Mouse (Mus musculus) neural tube, embryonic 15.5 days (tissue): ENCODE data around the gene Ccdc89. TPM values are rescaled to one million over a fixed set of nuclear protein-coding genes. Genes with fewer than 3 reads are reported as not detected.

Experiments used
- ATAC-seq: fragments of 200-750 bp; cut with Nextera tagmentation; 2 replicates; pipeline ENCODE4 v1.8.0; 2017; ENCODE audit warnings: mild to moderate bottlenecking, moderate TSS enrichment, moderate library complexity; ENCODE audit not compliant: low FRiP score
- H3K27ac ChIP-seq: fragments of 300-500 bp; sonication (generic); replicated peaks from 2 replicates; pipeline ENCODE4 v1.5.1; 2015; ENCODE audit warnings: mild to moderate bottlenecking, inconsistent platforms
- H3K27me3 ChIP-seq: fragments of 300-500 bp; sonication (generic); replicated peaks from 2 replicates; pipeline ENCODE4 v1.6.1; 2015; ENCODE audit warnings: inconsistent platforms
- H3K36me3 ChIP-seq: fragments of 300-500 bp; sonication (generic); 2 replicates; pipeline ENCODE4 v1.6.1; 2015; ENCODE audit warnings: inconsistent platforms
- H3K4me1 ChIP-seq: fragments of 300-500 bp; sonication (generic); 2 replicates; pipeline ENCODE4 v1.6.1; 2015; ENCODE audit warnings: inconsistent platforms
- H3K4me2 ChIP-seq: fragments of 300-500 bp; sonication (generic); 2 replicates; pipeline ENCODE4 v1.6.1; 2015; ENCODE audit warnings: inconsistent platforms, mild to moderate bottlenecking, moderate library complexity
- H3K4me3 ChIP-seq: fragments of 300-500 bp; sonication (generic); replicated peaks from 2 replicates; pipeline ENCODE4 v1.5.1; 2015; ENCODE audit warnings: mild to moderate bottlenecking, inconsistent platforms
- H3K9ac ChIP-seq: fragments of 300-500 bp; sonication (generic); replicated peaks from 2 replicates; pipeline ENCODE4 v1.6.1; 2015; ENCODE audit warnings: mild to moderate bottlenecking, inconsistent platforms
- H3K9me3 ChIP-seq: fragments of 300-500 bp; sonication (generic); replicated peaks from 2 replicates; pipeline ENCODE4 v1.6.1; 2016; ENCODE audit warnings: inconsistent platforms
- WGBS: fragments of 180-500 bp; shearing (Covaris S2); methylation state at CpG from one replicate; pipeline ENCODE4 v1.1.7; 2015; ENCODE audit warnings: mixed read lengths; 5-methylcytosine and 5-hydroxymethylcytosine counted together
- polyA plus RNA-seq: library from polyadenylated mRNA; unstranded; fragments of >200 nt; fragmentation: Nextera tagmentation; extraction: Ambion mirVana; gene quantifications from 2 replicates; pipeline ENCODE4 v1.2.1, GENCODE M21; 2015

The Ccdc89 gene
- polyA plus RNA-seq, 1 experiment from 2014 or later = 1.3 TPM

- H3K4me2 ChIP-seq = peak within 1 kb of the TSS; percentile 81
- H3K4me3 ChIP-seq = peak within 1 kb of the TSS; percentile 80
- H3K9me3 ChIP-seq = no peaks in the 10 kb centered on the region
- under 1% methylated on average over 49 of the region's 54 CpGs for WGBS
- H3K27me3 ChIP-seq = no peaks in the 10 kb centered on the region
- peaks cover 10% of the 10 kb centered on the region for H3K4me1 ChIP-seq
- H3K27ac ChIP-seq = peak within 1 kb of the TSS; percentile 98
- H3K36me3 ChIP-seq = no peaks in the 10 kb centered on the region
- peak; percentile 97 for ATAC-seq
- peak within 1 kb of the TSS; percentile 92 for H3K9ac ChIP-seq
These were observed 16.2 kb downstream of the Ccdc89 start, which contains the start of gene Crebzf for GRCm38 (mm10) chr7:90442518-90443080. TSS of gene Crebzf (plus strand) at chr7:90442729.

GRCm38 (mm10) chr7:90443101-90444091, 17.0 kb downstream of the Ccdc89 start:
- WGBS = under 1% methylated on average over 123 of the region's 123 CpGs
- Histone ChIP-seq H3K9ac (peak overlapping the region; percentile 92), H3K27ac (peak overlapping the region; percentile 98), H3K4me2 (peak overlapping the region; percentile 81), H3K4me3 (peak overlapping the region; percentile 80), H3K4me1 (peaks cover 10% of the 10 kb centered on the region), H3K9me3 (no peaks in the 10 kb centered on the region), H3K36me3 (no peaks in the 10 kb centered on the region), H3K27me3 (no peaks in the 10 kb centered on the region)
- ATAC-seq = peak; percentile 84

GRCm38 (mm10) chr7:90444206-90444605, 17.8 kb downstream of the Ccdc89 start:
- Histone ChIP-seq H3K36me3 (peaks cover 2% of the 10 kb centered on the region; the same call in 1 of the 2 replicates), H3K9me3 (no peaks in the 10 kb centered on the region), H3K4me2 (peak overlapping the region; percentile 81), H3K4me3 (peak overlapping the region; percentile 80), H3K27me3 (no peaks in the 10 kb centered on the region), H3K9ac (peak overlapping the region; percentile 92), H3K27ac (peak overlapping the region; percentile 98), H3K4me1 (peaks cover 12% of the 10 kb centered on the region)
- WGBS = under 1% methylated on average over 6 of the region's 6 CpGs
- no peak for ATAC-seq

GRCm38 (mm10) chr7:90456149-90456844, 29.9 kb downstream of the Ccdc89 start:
- peaks cover 17% of the 10 kb centered on the region for H3K36me3 ChIP-seq
- 31% methylated on average over 7 of the region's 7 CpGs for WGBS
- H3K27me3 ChIP-seq = no peaks in the 10 kb centered on the region
- peak overlapping the region; percentile 65 for H3K4me2 ChIP-seq
- ATAC-seq = peak; percentile 13; the same call in 1 of the 2 replicates
- peaks cover 18% of the 10 kb centered on the region for H3K4me1 ChIP-seq
- peak overlapping the region; percentile 94; the same call in 1 of the 2 replicates for H3K27ac ChIP-seq
- H3K4me3 ChIP-seq = peak overlapping the region; percentile 73
- no peaks in the 10 kb centered on the region for H3K9me3 ChIP-seq
- H3K9ac ChIP-seq = peak overlapping the region; percentile 75

GRCm38 (mm10) chr7:90456845-90457468, 30.6 kb downstream of the Ccdc89 start, which contains the start of gene Tmem126a:
TSS of gene Tmem126a (minus strand) at chr7:90457229.
- Histone ChIP-seq H3K27me3 (no peaks in the 10 kb centered on the region), H3K4me3 (peak within 1 kb of the TSS; percentile 73), H3K4me2 (peak within 1 kb of the TSS; percentile 65), H3K4me1 (peaks cover 18% of the 10 kb centered on the region), H3K36me3 (peaks cover 12% of the 10 kb centered on the region), H3K9ac (peak within 1 kb of the TSS; percentile 75), H3K9me3 (no peaks in the 10 kb centered on the region), H3K27ac (peak within 1 kb of the TSS; percentile 94)
- under 1% methylated on average over 41 of the region's 41 CpGs for WGBS
- ATAC-seq = peak; percentile 98

GRCm38 (mm10) chr7:90457517-90457916, 31.1 kb downstream of the Ccdc89 start:
- no peaks in the 10 kb centered on the region for H3K27me3 ChIP-seq
- WGBS = 8% methylated on average over 10 of the region's 10 CpGs
- H3K4me1 ChIP-seq = peaks cover 18% of the 10 kb centered on the region
- peak overlapping the region; percentile 75 for H3K9ac ChIP-seq
- H3K27ac ChIP-seq = peak overlapping the region; percentile 94
- ATAC-seq = peak; percentile 74
- H3K4me3 ChIP-seq = peak overlapping the region; percentile 73
- H3K4me2 ChIP-seq = peak overlapping the region; percentile 65
- H3K36me3 ChIP-seq = peaks cover 12% of the 10 kb centered on the region
- H3K9me3 ChIP-seq = no peaks in the 10 kb centered on the region

GRCm38 (mm10) chr7:90460330-90460729, 34.0 kb downstream of the Ccdc89 start:
- peak overlapping the region; percentile 15; the same call in 1 of the 2 replicates for H3K4me2 ChIP-seq
- H3K4me1 ChIP-seq = peaks cover 18% of the 10 kb centered on the region
- no peak overlapping the region for H3K4me3 ChIP-seq
- H3K27ac ChIP-seq = no peak overlapping the region
- no peaks in the 10 kb centered on the region for H3K36me3 ChIP-seq
- H3K9ac ChIP-seq = no peak overlapping the region
- no peaks in the 10 kb centered on the region for H3K9me3 ChIP-seq
- H3K27me3 ChIP-seq = no peaks in the 10 kb centered on the region
- WGBS = 50% methylated on average over 10 of the region's 10 CpGs
- ATAC-seq = no peak

GRCm38 (mm10) chr7:90460930-90461329, 34.6 kb downstream of the Ccdc89 start:
- Histone ChIP-seq H3K36me3 (no peaks in the 10 kb centered on the region), H3K9me3 (no peaks in the 10 kb centered on the region), H3K4me2 (peak overlapping the region; percentile 15; the same call in 1 of the 2 replicates), H3K4me1 (peaks cover 13% of the 10 kb centered on the region), H3K27me3 (no peaks in the 10 kb centered on the region), H3K27ac (no peak overlapping the region), H3K4me3 (no peak overlapping the region), H3K9ac (no peak overlapping the region)
- 24% methylated on average over 14 of the region's 14 CpGs for WGBS
- ATAC-seq = no peak

- no peaks in the 10 kb centered on the region for H3K27me3 ChIP-seq
These were observed 35.1 kb downstream of the Ccdc89 start for GRCm38 (mm10) chr7:90461441-90461840.

GRCm38 (mm10) chr7:90473511-90473910, 47.1 kb downstream of the Ccdc89 start:
- peaks cover 3% of the 10 kb centered on the region; the same call in 1 of the 2 replicates for H3K36me3 ChIP-seq
- WGBS = 72% methylated on average over 2 of the region's 2 CpGs
- no peak overlapping the region for H3K9ac ChIP-seq
- no peak overlapping the region for H3K4me3 ChIP-seq
- H3K27ac ChIP-seq = no peak overlapping the region
- ATAC-seq = no peak
- H3K4me2 ChIP-seq = no peak overlapping the region
- H3K9me3 ChIP-seq = no peaks in the 10 kb centered on the region
- H3K4me1 ChIP-seq = peaks cover 16% of the 10 kb centered on the region
- H3K27me3 ChIP-seq = no peaks in the 10 kb centered on the region

More at GRCm38 (mm10) chr7:90461441-90461840, 35.1 kb downstream of the Ccdc89 start:
- H3K9ac ChIP-seq = no peak overlapping the region
- no peak overlapping the region for H3K4me3 ChIP-seq
- H3K4me2 ChIP-seq = no peak overlapping the region
- ATAC-seq = no peak
- no peaks in the 10 kb centered on the region for H3K36me3 ChIP-seq
- H3K27ac ChIP-seq = no peak overlapping the region
- peaks cover 9% of the 10 kb centered on the region; the same call in 1 of the 2 replicates for H3K4me1 ChIP-seq
- WGBS = 95% methylated on average over 5 of the region's 5 CpGs
- no peaks in the 10 kb centered on the region for H3K9me3 ChIP-seq
